ENCODE assay signal across 23 mouse cellular contexts in the genomic region with DNA sequence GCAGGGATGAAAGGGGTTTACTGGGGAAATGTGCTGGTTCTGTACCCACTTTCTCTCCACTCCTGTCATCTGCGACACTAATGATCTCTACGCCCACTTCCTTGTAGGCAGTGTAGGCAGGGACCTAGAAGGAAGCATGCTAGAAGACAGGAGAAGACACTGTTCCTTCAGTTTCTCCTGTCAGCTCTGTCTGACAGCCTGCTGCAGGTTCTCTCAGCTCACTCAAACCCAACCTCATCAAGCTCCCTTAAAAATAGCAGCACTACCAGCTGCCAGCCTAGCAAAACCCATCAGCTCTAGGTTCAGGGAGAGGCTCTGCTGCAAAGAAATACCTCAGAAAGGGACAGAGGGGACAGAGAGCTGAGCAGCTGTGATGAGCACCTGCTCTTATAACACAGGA. TPM values are rescaled to one million over a fixed set of nuclear protein-coding genes. Genes with fewer than 3 reads are reported as not detected.
DNase-seq lines count a peak whose midpoint lies in the region; ATAC-seq and TF ChIP-seq lines count a peak whose summit lies in the region.
"Had no signal": no experiment of that assay in that cellular context is flagged by ENCODE, and none has a peak within 500 bp of the region (broad histone marks: within the 10 kb centered on the region; RNA-seq: fewer than 3 reads in every experiment).

No protein-coding gene starts in this region.

- no peak for TF ChIP-seq POLR2A in MEL (IDR thresholded peaks at IDR 0.05; ENCODE audit: control insufficient read depth in 1 of 2, insufficient read depth in 1 of 2, low read depth in 1 of 2, low read length in 2 of 2, poor library complexity in 1 of 2)

- H3K27me3 ChIP-seq in heart, embryonic 10.5 days (ENCODE audit: insufficient read depth, poor library complexity, severe bottlenecking), result no peaks in the 10 kb centered on the region
- no peaks in the 10 kb centered on the region for H3K27me3 ChIP-seq in liver, embryonic 11.5 days (replicated peaks; ENCODE audit: control insufficient read depth, insufficient read depth, low read length)
- H3K27me3 ChIP-seq in MEL (ENCODE audit: control insufficient read depth in 1 of 2, insufficient read depth in 2 of 2, low read length in 2 of 2), result no peaks in the 10 kb centered on the region
- H3K27me3 ChIP-seq: CH12.LX; embryonic facial prominence, embryonic 13.5 days; forebrain, embryonic 12.5 days had no signal

- H3K4me2 ChIP-seq in liver, embryonic 11.5 days, result no peak overlapping the region
- H3K4me2 ChIP-seq: embryonic facial prominence, embryonic 13.5 days; forebrain, embryonic 12.5 days; hindbrain, embryonic 14.5 days had no signal

- WGBS in heart, embryonic 10.5 days, result 90% methylated on average over 2 of the region's 2 CpGs
- 92% methylated on average over 2 of the region's 2 CpGs for WGBS in liver, embryonic 11.5 days

- ATAC-seq in liver, embryonic 11.5 days (replicated peaks; ENCODE audit: low FRiP score), result no peak
- ATAC-seq: forebrain, embryonic 16.5 days had no signal

- no peak for TF ChIP-seq RAD21 in MEL (IDR thresholded peaks at IDR 0.05; ENCODE audit: low read depth, low read length)

- no peaks in the 10 kb centered on the region for H3K9me3 ChIP-seq in heart, embryonic 10.5 days
- no peaks in the 10 kb centered on the region for H3K9me3 ChIP-seq in liver, embryonic 11.5 days (ENCODE audit: control insufficient read depth, low read length)
- H3K9me3 ChIP-seq in MEL (replicated peaks; ENCODE audit: insufficient read depth, low read length), result no peaks in the 10 kb centered on the region
- H3K9me3 ChIP-seq: embryonic facial prominence, embryonic 13.5 days; forebrain, embryonic 12.5 days; hindbrain, embryonic 10.5 days had no signal

- peak overlapping the region; percentile 53 for H3K27ac ChIP-seq in heart, embryonic 10.5 days
- no peak overlapping the region for H3K27ac ChIP-seq in liver, embryonic 11.5 days (ENCODE audit: low read depth, low read length)
- H3K27ac ChIP-seq in MEL (ENCODE audit: control insufficient read depth, low read depth, low read length), result peak overlapping the region; percentile 54
- H3K27ac ChIP-seq: embryonic facial prominence, embryonic 13.5 days; forebrain, embryonic 12.5 days; gastrocnemius, adult 2 months; hindbrain, embryonic 10.5 days; hindbrain, embryonic 14.5 days had no signal

- no peak for TF ChIP-seq CTCF in MEL (IDR thresholded peaks at IDR 0.05 in 2 of 3, conservative IDR thresholded peaks at IDR 0.05 in 1 of 3; ENCODE audit: control insufficient read depth in 1 of 3, insufficient read depth in 1 of 3, low read depth in 2 of 3, low read length in 3 of 3, poor library complexity in 1 of 3, severe bottlenecking in 1 of 3)

- no peak for TF ChIP-seq EP300 in MEL (IDR thresholded peaks at IDR 0.05; ENCODE audit: low read depth in 1 of 2, low read length in 2 of 2)

- H3K9ac ChIP-seq in liver, embryonic 11.5 days (ENCODE audit: low read depth, low read length), result 0 out of 2 replicates have a peak overlapping the region, but pooled peaks have one; percentile 5
- peak overlapping the region; percentile 14; the same call in 1 of the 2 replicates for H3K9ac ChIP-seq in MEL (ENCODE audit: control insufficient read depth, low read depth, low read length, poor library complexity, severe bottlenecking)
- H3K9ac ChIP-seq: embryonic facial prominence, embryonic 13.5 days; forebrain, embryonic 12.5 days; hindbrain, embryonic 14.5 days had no signal

- peaks cover 17% of the 10 kb centered on the region; the same call in 1 of the 2 replicates for H3K36me3 ChIP-seq in heart, embryonic 10.5 days
- no peaks in the 10 kb centered on the region for H3K36me3 ChIP-seq in liver, embryonic 11.5 days (ENCODE audit: control insufficient read depth, insufficient read depth, low read length)
- H3K36me3 ChIP-seq in MEL (ENCODE audit: control insufficient read depth in 1 of 2, insufficient read depth in 2 of 2, low read length in 2 of 2), result peaks cover 3 to 42% of the 10 kb centered on the region in 2 experiments

- H3K4me3 ChIP-seq in heart, embryonic 10.5 days, result no peak overlapping the region
- no peak overlapping the region for H3K4me3 ChIP-seq in liver, embryonic 11.5 days (ENCODE audit: low read depth, low read length)
- H3K4me3 ChIP-seq in MEL (ENCODE audit: control insufficient read depth in 1 of 2, insufficient read depth in 1 of 2, low read depth in 2 of 2, low read length in 2 of 2), result no peak overlapping the region
- H3K4me3 ChIP-seq: embryonic facial prominence, embryonic 13.5 days; forebrain, embryonic 12.5 days; gastrocnemius, adult 2 months; hindbrain, embryonic 10.5 days had no signal

- H3K4me1 ChIP-seq in heart, embryonic 10.5 days, result peaks cover 34% of the 10 kb centered on the region
- H3K4me1 ChIP-seq in liver, embryonic 11.5 days (replicated peaks; ENCODE audit: control insufficient read depth, insufficient read depth, low read length), result peaks cover 30% of the 10 kb centered on the region
- peaks cover 25 to 33% of the 10 kb centered on the region in 2 experiments for H3K4me1 ChIP-seq in MEL (ENCODE audit: control insufficient read depth in 1 of 2, insufficient read depth in 2 of 2, low read length in 2 of 2)
- H3K4me1 ChIP-seq: forebrain, embryonic 12.5 days; hindbrain, embryonic 10.5 days had no signal

- DNase-seq in heart, embryonic 10.5 days (ENCODE audit: low spot score), result no peak
- DNase-seq in heart, postnatal 4 days, result no peak
- DNase-seq in liver, embryonic 11.5 days (ENCODE audit: low spot score), result no peak
- DNase-seq in liver, result no peak
- DNase-seq in MEL (ENCODE audit: low read depth, low spot score), result no peak
- DNase-seq in brain, adult 2 months (ENCODE audit: low read depth, low spot score), result peak; percentile 82
- DNase-seq in cerebellum, adult 9-11 months, result no peak
- DNase-seq: adrenal gland, adult 2 months; adrenal gland, postnatal 25 days; cerebellum, adult 11 months; cerebellum, adult 9-10 months; cerebellum, postnatal 36 days; gastrocnemius, adult 2 months; gastrocnemius, postnatal 25 days; heart, postnatal 10 days had no signal

- H3K79me2 ChIP-seq in MEL (ENCODE audit: control insufficient read depth, insufficient read depth, low read length, poor library complexity), result no peaks in the 10 kb centered on the region

TF ChIP-seq in MEL, 35 proteins besides CTCF, POLR2A, EP300 and RAD21:
- TF ChIP-seq SIN3A (IDR thresholded peaks at IDR 0.05; ENCODE audit: low read length) (no peak), TAL1 (IDR thresholded peaks at IDR 0.05; ENCODE audit: low read length) (no peak), ZMIZ1 (IDR thresholded peaks at IDR 0.05; ENCODE audit: low read depth, low read length) (no peak), ZNF384 (IDR thresholded peaks at IDR 0.05; ENCODE audit: low read depth, low read length) (no peak), GABPA (IDR thresholded peaks at IDR 0.05; ENCODE audit: low read depth, low read length) (no peak), TBP (IDR thresholded peaks at IDR 0.05; ENCODE audit: low read depth, low read length) (no peak), CHD1 (IDR thresholded peaks at IDR 0.05; ENCODE audit: low read depth, low read length) (no peak), MEF2A (IDR thresholded peaks at IDR 0.05; ENCODE audit: extremely low read depth, insufficient replicate concordance, low read depth, low read length, poor library complexity, severe bottlenecking) (no peak), MXI1 (IDR thresholded peaks at IDR 0.05; ENCODE audit: low read depth, low read length) (no peak), ZKSCAN1 (IDR thresholded peaks at IDR 0.05; ENCODE audit: low read depth, low read length) (no peak), BHLHE40 (IDR thresholded peaks at IDR 0.05; ENCODE audit: borderline replicate concordance, low read depth, low read length) (no peak), E2F4 (IDR thresholded peaks at IDR 0.05; ENCODE audit: borderline replicate concordance, low read depth, low read length) (no peak), ETS1 (IDR thresholded peaks at IDR 0.05; ENCODE audit: low read depth, low read length) (no peak), ELF1 (IDR thresholded peaks at IDR 0.05; ENCODE audit: low read depth, low read length) (no peak), MAFK (IDR thresholded peaks at IDR 0.05; ENCODE audit: borderline replicate concordance, low read depth, low read length) (no peak), USF1 (IDR thresholded peaks at IDR 0.05; ENCODE audit: low read depth, low read length) (no peak), NELFE (IDR thresholded peaks at IDR 0.05; ENCODE audit: low read depth, low read length) (no peak), ZC3H11A (IDR thresholded peaks at IDR 0.05; ENCODE audit: low read depth, low read length) (no peak), MAZ (IDR thresholded peaks at IDR 0.05; ENCODE audit: low read depth, low read length) (no peak)

RNA-seq across cellular contexts. Expression of a gene that starts 17.6 kb away (rescaled TPM):
- 10.9 and 16.0 TPM in 2 replicates for polyA plus RNA-seq in heart, embryonic 10.5 days (2016; fragmentation: Nextera tagmentation; extraction: Ambion mirVana)
- 10 to 100 TPM; 41.2 to 41.6 TPM for total RNA-seq in heart, postnatal 4 days (2021)
- 11.5 and 12.4 TPM in 2 replicates for polyA plus RNA-seq in liver, embryonic 11.5 days (2014; fragmentation: Nextera tagmentation; extraction: Ambion mirVana)
- 11.7 and 14.3 TPM in 2 replicates for total RNA-seq in MEL (2012; rRNA removed)
- 10 to 100 TPM in 1 of 2 experiments, not detected in 1; 16.4 TPM for polyA plus RNA-seq in MEL (2012; ENCODE audit: insufficient read depth in 1 of 2, insufficient read length in 2 of 2, low read depth in 1 of 2, low replicate concordance in 2 of 2, missing spikeins in 1 of 2)

RNA-seq across cellular contexts. Expression of a gene that starts 34.9 kb away (rescaled TPM):
- 0.67 TPM in 1 of 2 replicates, not detected in the other for polyA plus RNA-seq in heart, embryonic 10.5 days (2016; fragmentation: Nextera tagmentation; extraction: Ambion mirVana)
- total RNA-seq in heart, postnatal 4 days (2021), result under 1 TPM; 0.81 to 0.90 TPM
- 0.62 TPM in 1 of 2 replicates, not detected in the other for polyA plus RNA-seq in liver, embryonic 11.5 days (2014; fragmentation: Nextera tagmentation; extraction: Ambion mirVana)
- 3.1 and 5.5 TPM in 2 replicates for total RNA-seq in MEL (2012; rRNA removed)
- polyA plus RNA-seq in MEL (2012; ENCODE audit: insufficient read depth in 1 of 2, insufficient read length in 2 of 2, low read depth in 1 of 2, low replicate concordance in 2 of 2, missing spikeins in 1 of 2), result 1 to 10 TPM in 1 of 2 experiments, not detected in 1; 1.0 TPM
- total RNA-seq: granulocyte monocyte progenitor cell, adult 5-6 weeks had no signal
- polyA plus RNA-seq: forebrain, embryonic 12.5 days; heart, embryonic 14.5 days; hindbrain, embryonic 10.5 days had no signal

RNA-seq across cellular contexts. Expression of a gene that starts 35.3 kb away (rescaled TPM):
- polyA plus RNA-seq in heart, embryonic 10.5 days (2016; fragmentation: Nextera tagmentation; extraction: Ambion mirVana), result 28.9 and 37.9 TPM in 2 replicates
- 10 to 100 TPM; 14.3 to 16.3 TPM for total RNA-seq in heart, postnatal 4 days (2021)
- 34.8 and 36.7 TPM in 2 replicates for polyA plus RNA-seq in liver, embryonic 11.5 days (2014; fragmentation: Nextera tagmentation; extraction: Ambion mirVana)
- total RNA-seq in MEL (2012; rRNA removed), result 41.8 and 50.0 TPM in 2 replicates
- 10 to 100 TPM in 1 of 2 experiments, not detected in 1; 33.8 TPM for polyA plus RNA-seq in MEL (2012; ENCODE audit: insufficient read depth in 1 of 2, insufficient read length in 2 of 2, low read depth in 1 of 2, low replicate concordance in 2 of 2, missing spikeins in 1 of 2)
